Mouse (Mus musculus) liver, postnatal 0 days (tissue): ENCODE measurements around the gene Pou6f1.

Experiments
- CTCF ChIP-seq: sonication (generic); IDR thresholded peaks from 2 replicates; pipeline ENCODE4 v1.5.1; 2016; ENCODE audit warnings: antibody characterized with exemption, low read depth
- EP300 ChIP-seq: IDR thresholded peaks from 2 replicates; pipeline ENCODE4 v1.6.1; 2016; ENCODE audit warnings: antibody characterized with exemption, low read depth, mild to moderate bottlenecking

GRCm38 (mm10) chr15:100566531-100566930 lies 33.3 kb downstream of the Pou6f1 start:
- TF ChIP-seq CTCF = no peak
- no peak for TF ChIP-seq EP300
